Mouse (Mus musculus) gastrocnemius, postnatal 36 days (tissue): ENCODE measurements around the gene Spdye4b. TPM values are rescaled to one million over a fixed set of nuclear protein-coding genes. Genes with fewer than 3 reads are reported as not detected.
"Not testable (repeated sequence)": the region's sequence is repeated elsewhere in the genome, so short reads cannot be mapped to it uniquely, and the experiment has no call there.

Source experiments
- DNase-seq, 2 experiments: peaks; one replicate each; pipeline ENCODE4 v3.0.0; 2022
- intact Hi-C: fragments of 180-260 bp; cut with DNase I; formaldehyde crosslinking; loops from one replicate; pipeline ENCODE4 v1.15.1; 2025
- long read RNA-seq, 2 experiments: library from polyadenylated mRNA; stranded (forward); transcript quantifications; one replicate each; pipeline ENCODE4 v2.0.0; 2021
- total RNA-seq, 2 experiments: library from RNA; stranded (reverse); gene quantifications; 2 replicates each; pipeline ENCODE4 v1.2.3; 2021

Spdye4b gene
- not detected for total RNA-seq
- long read RNA-seq, experiment 1 = 0 reads
- long read RNA-seq, experiment 2 = 0 reads

DNA sequence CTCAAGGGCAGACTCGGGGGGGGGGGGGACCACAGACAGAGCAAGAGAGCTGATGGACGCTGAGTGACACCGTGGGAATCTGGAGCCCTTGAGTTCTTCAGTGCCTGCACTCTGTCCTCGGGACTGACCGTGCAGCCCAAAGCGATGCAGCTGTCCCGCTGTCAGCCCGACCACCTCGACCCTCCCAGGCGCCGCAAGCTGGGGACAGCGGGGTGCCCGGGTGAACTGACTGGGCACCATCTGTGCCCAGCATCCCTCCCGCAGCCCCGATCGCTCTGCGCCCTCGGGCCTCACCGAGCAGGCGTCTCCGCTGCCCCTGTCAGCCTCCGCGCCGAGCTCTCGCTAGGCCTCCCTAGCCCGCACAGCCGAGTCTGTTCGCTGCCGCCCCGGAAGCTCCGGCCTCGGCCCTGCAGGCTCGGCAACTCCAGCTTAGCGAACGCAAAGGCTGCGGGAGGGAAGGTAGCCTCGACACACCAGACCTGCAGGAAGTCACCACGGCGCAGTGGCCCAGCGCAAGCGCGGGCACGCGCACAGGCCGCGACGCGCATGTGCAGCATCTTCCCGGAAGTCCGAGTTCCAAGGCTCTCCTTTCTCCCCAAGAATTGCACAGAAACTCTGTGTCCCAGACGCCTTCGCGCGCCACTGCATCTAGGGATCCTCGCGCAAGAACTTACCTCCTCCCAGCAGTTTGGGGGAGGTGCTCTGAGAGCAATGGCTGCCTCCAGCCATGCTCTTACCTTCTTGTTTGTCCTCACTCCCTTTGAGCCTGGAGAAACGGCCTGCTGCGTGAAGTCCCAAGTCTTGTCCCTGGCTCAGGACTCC lies at the start of gene Spdye4b, which contains the start of gene Rbak:
Spdye4b (plus strand) TSS at position 763 of the 822 bp plus-strand sequence.
Rbak (minus strand) TSS at position 521 of the 822 bp plus-strand sequence.
- intact Hi-C loops = loop anchor here (2.0 kb wide), 1 partner anchor 54 kb away; the partner anchor contains the start of gene Zfp12
- DNase-seq = peak; percentile 85 to 88

DNA sequence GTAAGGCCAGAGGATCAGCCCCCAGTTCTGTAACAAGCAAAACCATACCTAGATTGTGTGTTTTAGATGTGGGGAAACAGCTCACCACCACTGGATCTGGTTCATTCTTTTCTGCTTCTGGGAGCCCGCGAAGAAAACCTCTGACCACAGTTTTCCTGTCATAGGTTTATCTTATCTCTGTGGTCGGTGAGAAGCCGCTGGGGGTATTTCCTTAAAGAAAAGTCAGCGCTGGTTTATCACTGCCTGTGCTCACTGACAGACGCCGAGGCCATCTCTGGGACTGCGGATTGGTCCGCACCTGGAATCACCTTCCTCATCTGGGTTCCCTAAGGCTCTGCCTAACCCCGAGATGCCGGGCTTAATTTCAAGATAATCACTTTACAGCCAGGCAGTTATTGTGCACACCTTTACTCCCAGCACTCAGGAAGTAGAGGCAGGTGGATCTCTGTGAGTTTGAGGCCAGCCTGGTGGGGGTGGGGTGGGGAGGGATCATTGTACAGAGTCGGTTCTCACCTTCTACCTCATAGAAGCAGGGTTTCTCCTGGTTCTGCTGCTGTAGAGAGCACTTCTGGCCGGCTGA lies 47.8 kb upstream of the Spdye4b start:
- intact Hi-C loops = no loop called here
- DNase-seq = no peak

DNA sequence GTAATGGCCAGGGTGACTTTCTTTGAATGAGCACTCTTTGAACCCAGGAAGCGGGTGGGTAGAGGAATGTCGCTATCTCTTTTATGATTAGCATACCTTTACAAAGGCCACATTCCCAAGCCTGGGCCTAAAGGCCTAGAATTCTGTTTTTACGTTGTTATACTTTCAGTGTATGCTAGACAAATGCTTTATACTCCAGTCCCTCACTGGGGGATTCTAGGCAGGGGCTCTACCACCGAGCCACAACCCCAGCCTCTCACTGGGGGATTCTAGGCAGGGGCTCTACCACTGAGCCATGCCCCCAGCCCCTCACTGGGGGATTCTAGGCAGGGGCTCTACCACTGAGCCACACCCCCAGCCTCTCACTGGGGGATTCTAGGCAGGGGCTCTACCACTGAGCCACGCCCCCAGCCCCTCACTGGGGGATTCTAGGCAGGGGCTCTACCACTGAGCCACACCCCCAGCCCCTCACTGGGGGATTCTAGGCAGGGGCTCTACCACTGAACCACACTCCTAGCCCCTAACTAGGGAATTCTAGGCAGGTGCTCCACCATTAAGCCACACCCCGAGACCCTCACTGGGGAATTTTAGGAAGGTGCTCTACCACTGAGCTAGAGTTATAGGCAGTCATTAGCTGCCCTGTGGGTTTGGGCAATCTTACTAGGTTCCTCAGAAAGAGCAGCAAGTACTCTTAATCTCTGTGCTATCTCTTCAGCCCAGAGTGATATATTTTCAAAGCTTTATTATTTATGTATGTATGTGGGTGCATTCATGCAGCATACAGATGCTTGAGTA lies 46.4 kb upstream of the Spdye4b start:
- DNase-seq, intact Hi-C loops: not testable (repeated sequence)

DNA sequence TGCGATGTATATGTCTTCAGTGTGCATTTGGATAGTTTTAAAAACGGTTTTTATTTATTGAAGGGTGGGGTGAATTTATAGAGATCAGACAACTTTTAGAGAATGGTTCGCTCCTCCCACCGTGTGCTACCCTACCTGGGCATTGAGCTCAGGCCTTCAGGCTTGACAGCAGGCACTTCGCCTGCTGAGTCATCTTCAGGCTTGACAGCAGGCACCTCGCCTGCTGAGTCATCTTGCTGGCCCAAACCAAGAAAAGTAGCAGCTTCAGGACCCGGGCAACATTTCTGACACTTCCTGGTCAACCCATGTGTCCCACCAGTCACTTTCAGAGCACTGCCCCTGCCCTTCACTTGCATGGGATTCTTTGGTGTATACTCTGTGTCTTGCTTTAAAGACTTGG lies 45.8 kb upstream of the Spdye4b start:
- intact Hi-C loops = no loop called here

DNA sequence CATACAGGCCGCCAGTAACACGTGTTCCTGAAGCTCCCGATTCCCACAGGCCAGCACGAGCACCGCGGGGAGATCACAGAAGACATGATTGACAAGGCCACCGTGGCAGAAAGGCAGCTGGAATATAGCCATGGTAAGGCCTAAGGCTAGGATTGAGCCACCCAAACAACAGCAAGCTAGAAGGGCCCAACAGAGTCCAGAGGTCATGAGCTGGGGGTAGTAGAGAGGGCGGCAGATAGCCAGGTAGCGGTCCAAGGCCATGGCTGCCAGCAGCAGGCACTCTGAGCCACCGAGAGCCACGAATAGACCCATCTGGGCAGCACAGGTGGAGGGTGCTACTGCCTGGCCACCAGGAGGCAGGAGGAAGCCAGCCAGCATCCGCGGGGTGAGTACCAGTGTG lies 43.2 kb upstream of the Spdye4b start:
- DNase-seq = no peak
- intact Hi-C loops = no loop called here

More for the DNA sequence above, 45.8 kb upstream of the Spdye4b start:
- no peak for DNase-seq

DNA sequence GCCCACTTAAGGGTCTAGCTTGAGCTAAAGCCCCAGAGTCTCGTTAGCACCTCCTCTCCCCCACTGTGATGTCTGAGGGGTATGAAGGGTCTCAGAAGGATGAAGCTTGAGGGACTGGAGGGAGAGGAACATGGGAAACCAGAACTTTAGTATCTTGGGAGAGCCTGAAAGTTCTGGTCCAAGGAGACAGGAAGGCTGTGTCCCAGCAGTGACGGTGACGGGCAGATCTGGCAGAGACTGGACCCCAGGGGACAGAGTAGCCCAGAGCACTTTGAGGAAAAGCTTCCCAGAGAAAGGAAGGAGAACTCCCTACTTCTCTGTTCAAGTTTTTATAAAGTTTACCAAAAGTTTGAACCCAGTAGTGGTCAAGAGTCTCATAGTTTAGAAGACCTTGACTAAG lies 33.3 kb upstream of the Spdye4b start, which contains the start of gene Olfr718-ps1:
Olfr718-ps1 (minus strand) TSS at position 101 of the 400 bp plus-strand sequence.
- intact Hi-C loops = no loop called here
- DNase-seq = no peak

DNA sequence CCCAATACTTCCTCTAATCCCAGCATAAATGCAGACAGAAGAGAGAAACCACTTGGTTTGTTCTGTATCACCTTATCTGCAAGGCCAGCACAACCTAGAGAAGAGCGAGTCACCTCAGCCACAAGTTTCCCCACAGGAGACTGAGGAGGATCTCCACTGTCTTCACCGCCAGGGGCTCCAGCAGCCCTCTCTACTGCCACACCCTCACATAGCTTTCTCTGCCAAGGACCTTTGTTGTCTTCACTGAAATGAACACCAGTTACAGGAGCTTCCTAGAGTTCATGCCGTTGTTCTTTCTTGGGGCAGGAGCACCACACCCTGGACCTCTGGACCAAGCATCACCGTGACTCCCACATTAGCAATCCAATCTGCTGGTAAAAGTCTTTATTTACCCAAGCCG lies 32.2 kb upstream of the Spdye4b start:
- intact Hi-C loops = no loop called here
- DNase-seq = no peak

DNA sequence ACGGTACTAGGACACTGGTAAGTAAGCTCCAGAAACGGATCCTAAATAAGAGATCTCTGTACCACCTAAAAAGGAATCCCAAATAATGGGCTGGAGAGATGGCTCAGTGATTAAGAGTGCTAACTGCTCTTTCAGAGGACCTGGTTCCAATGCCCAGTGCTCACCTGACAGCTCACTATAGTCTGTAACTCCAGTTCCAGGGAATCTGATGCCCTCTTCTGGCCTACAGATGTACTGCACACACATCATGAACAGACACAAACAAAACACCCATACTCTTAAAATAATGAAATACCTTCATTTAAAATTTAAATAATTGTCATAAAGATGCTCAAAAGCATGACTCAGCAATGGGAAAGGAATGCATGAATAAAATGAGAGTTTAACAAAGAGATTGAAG lies 31.3 kb upstream of the Spdye4b start:
- intact Hi-C loops = no loop called here

DNA sequence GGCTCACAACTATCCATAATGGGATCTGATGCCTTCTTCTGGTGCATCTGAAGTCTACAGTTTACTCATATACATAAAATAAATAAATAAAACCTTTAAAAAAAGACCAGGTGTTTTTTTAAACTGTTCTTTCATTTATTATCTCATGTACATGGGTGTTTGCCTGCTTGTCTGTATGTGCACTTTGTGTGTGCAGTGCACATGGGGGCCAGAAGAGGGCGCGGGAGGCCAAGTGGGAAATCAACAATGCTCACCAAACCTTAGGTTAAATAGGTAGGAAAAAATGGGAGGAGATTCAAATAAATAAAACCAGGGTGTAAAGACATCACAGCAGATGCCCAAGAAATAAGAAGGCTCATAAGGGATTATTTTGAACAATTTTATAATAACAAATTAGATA lies 30.8 kb upstream of the Spdye4b start:
- intact Hi-C loops = no loop called here
- no peak for DNase-seq

More for the DNA sequence above, 31.3 kb upstream of the Spdye4b start:
- DNase-seq = no peak

DNA sequence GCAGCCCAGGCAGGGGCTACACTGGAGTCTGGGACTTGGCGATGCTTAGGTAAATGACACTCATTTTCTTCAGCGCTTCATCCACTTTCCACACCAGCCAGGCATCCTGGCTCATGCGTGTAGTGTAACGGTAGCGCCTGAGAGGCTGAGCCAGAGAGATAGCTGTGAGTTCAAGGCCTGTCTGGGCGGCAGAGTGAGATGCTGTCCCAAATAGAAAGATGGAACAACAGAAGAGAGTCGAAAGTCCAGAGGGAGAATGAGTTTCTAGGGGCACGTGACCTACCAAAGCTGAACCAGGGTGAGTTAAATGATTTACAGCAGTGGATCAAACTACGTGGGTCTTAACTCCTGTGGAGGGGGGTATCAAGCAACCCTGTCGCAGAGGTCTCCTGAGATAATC lies 27.1 kb upstream of the Spdye4b start:
- intact Hi-C loops = no loop called here
- DNase-seq = no peak

DNA sequence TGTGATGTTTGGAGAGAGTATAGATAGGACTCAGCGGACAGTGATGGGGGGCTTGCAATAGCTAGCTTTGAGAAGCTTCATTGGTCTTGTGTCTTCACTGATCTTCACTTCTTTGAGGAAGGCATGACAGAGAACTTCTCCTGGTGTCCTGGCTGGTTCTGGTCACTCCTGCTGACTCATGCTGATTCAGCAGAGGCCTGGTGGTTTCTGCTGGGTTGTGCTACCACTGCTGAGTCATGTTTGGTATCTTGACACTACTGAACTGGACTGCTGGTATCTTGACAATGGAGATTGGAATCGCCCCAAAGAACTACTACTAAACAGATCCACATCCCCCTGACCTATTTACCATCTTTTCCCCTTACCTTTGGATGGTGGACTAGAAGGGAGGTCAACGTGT lies 25.3 kb upstream of the Spdye4b start:
- intact Hi-C loops = no loop called here
- DNase-seq = no peak

DNA sequence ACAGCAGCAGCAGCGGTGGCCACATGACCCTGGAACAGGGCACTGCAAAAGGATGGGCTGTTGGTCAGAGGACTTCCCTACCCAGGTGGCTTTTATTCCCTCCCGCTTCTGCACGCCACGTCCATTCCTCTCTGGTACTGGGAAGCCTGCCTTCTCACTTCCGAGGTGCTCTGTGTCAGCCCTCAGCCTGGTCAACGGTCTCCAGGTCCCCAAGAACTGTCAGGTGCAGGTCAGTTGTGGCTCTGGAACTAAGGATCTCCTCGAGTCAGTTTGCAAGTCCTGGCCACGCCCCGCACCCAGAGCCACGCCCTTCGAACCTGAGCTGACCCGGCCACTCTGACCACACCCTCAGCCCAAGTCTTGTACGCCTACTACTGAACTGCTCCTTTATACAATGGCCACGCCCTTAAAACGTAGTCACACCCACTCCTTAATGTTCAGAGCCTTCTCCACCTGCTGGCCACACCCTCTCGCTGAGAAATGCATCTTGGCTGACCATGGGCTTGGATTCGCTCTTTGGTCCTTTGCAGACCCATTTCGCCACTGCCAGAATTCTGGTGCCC lies 15.2 kb upstream of the Spdye4b start:
- no peak for DNase-seq
- intact Hi-C loops = no loop called here

DNA sequence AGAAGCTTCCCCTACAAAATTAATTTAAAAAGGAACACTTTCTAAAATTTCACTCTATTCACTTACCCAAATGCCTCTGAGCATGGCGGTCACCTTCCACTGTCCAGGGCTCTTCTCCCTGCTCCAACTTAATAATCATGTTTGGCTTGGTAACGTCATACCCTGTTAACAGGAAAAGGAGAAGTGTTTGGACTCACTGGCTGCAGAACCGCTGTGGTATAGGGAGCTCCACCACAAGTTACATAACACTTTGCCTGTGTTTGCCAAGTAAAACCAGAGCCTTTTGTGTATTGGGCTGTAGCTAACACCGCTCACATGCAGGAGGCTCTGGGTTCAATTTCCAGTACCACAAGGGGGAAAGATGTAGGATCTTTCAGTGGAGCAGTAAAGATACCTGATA lies 4.8 kb upstream of the Spdye4b start:
- intact Hi-C loops = no loop called here
- no peak for DNase-seq

DNA sequence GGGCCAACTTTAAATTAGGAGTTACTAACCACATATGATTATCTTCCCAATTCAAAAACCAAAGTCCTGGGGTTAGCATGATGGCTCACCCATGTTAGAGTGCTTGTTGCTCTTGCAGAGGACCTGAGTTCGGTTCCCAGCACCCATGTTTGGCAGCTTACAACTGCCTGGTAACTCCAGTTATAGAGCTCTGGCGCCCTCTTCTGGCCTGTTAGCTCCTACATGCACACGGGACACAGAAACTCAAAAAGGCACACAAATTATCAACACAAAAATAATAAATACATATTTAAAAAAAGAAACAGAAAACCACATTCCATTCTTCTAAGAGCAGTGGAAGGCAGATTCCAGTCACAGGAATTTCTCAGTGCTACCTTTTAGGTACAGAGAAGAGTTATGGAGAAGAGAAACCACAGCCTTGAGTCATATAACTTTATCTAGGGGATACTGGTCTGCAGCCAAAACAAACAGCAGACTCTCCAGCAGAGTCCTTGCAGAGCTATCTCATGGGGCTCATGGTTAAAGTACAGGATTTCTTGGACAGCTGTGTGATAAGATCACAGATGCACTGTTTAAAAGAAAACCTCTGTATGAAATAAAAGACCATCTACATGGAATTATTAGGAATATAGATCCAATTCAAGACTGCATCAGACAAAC lies 3.1 kb upstream of the Spdye4b start:
- no peak for DNase-seq
- intact Hi-C loops = no loop called here

DNA sequence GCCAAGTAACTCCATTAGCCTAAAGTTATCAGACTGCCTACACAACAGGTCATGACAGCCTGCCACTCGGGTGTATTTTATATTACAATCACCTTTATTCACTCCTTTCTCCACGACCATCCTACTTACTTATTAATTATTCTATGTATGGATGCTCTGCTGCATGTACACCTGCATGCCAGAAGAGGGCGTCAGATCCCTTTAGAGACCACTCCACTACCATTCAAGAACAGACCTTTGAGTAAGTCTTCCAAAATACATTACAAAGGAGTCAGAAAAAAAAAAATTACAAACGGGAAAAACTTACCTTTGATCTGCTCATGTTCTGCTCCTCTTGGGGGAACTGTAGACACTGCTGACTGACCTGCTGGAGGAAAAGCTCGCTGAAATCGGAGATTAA lies 1.6 kb upstream of the Spdye4b start:
- intact Hi-C loops = no loop called here
- no peak for DNase-seq

DNA sequence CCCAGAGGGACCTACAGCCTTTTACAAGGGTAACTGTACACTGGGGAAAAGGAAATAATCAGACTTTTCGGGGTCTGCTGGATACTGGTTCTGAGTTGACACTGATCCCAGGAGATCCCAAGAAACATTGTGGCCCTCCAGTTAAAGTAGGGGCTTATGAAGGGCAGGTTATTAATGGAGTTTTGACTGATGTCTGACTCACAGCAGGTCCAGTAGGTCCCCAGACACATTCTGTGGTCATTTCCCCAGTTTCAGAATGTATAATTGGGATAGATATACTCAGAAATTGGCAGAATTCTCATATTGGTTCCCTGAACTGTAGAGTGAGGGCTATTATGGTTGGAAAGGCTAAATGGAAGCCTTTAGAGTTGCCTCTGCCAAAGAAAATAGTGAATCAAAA lies 7.2 kb downstream of the Spdye4b start:
- DNase-seq, intact Hi-C loops: not testable (repeated sequence)

DNA sequence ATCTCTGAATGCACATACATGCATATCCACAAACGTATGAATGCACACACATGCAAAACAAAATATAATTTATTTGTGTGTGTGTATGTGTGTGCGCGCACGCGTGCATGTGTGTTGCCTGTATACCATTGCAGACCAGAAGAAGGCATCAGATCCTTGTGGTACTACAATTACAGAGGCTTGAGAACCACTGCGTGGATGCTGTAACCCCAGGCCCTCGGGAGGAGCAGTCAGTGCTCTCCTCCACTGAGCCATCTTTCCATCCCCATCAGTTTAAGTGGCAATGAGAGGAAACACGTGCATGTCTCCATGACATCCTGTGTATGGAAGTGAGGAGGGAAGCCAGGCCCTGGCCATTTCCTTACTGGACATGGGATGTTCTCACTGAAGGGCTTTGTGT lies 12.0 kb downstream of the Spdye4b start:
- intact Hi-C loops = no loop called here
- no peak for DNase-seq

DNA sequence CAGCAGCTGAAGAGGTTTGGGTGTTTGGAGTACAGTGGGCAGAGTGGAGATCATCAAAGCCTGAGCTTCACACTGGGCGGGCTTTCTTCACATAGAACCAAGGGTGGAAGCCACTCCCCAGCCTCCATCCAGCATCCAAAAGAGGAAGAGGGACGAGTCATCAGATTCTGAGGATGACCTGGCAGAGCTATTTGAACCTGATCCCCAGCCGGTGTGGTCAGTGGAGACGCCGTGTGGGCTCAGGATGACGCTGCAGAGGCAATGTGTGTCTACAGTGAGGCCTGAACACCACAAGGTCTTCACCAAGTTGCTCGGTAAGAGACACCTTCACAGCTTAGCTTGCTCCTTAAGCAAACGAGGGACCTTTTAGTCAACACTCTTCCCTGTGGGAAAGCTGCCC lies 13.9 kb downstream of the Spdye4b start:
- DNase-seq, intact Hi-C loops: not testable (repeated sequence)

DNA sequence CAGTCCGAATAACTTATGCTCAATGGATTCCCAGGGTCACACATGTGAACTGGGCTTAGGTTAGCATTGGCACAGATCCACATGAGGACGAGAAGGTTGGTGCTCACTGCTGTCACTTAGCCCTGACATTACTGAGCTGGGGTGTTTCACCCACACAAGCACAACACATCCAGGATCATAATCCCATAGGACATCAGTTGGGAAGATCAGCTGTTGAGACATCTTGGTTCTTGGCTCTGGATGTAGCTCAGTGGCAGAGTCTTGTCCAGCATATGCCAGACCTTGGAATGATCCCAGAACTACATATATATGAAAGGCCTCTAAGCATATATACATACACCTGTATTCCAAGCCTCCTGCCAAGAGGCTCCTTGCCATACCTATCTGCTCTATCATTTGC lies 14.3 kb downstream of the Spdye4b start:
- no peak for DNase-seq
- intact Hi-C loops = no loop called here

DNA sequence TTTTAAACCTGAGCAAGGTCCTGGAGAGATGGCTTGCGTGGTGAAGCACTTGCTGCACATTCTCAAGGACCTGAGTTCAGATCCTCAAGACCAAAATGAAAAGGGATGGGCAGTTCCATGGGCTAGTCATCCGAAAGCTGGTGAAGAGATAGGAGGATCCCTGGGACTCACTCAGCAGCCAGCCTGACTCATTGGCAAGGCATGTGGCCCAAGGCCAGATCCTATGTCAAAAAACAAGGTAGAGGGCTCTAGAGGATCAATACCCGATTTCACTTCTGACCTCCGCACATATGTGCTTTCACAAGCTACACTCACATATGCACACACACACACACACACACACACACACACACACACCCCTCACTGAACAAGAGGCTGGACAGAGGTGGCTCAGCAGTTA lies 15.7 kb downstream of the Spdye4b start:
- intact Hi-C loops = no loop called here
- DNase-seq = no peak
